Mouse (Mus musculus): ENCODE results near the gene Tead2.
A peak's percentile ranks its signal among the peaks of the same experiment; 100 is the strongest.

The Tead2 gene

GRCm38 (mm10) chr7:45191803-45192363, 23.7 kb upstream of the Tead2 start:
- DNase-seq (ENCODE audit: low spot score in 2 of 2), result no peak

- no peak for DNase-seq (ENCODE audit: low spot score in 2 of 2)
Measured at GRCm38 (mm10) chr7:45192585-45193310, 22.8 kb upstream of the Tead2 start.

- DNase-seq (ENCODE audit: low spot score in 2 of 2), result no peak
Measured at GRCm38 (mm10) chr7:45193406-45193805, 22.1 kb upstream of the Tead2 start.

GRCm38 (mm10) chr7:45193871-45194785, 21.4 kb upstream of the Tead2 start:
- DNase-seq (ENCODE audit: low spot score in 2 of 2), result no peak

- no peak for DNase-seq (ENCODE audit: low spot score in 2 of 2)
Measured at GRCm38 (mm10) chr7:45195341-45196175, 20.0 kb upstream of the Tead2 start.

GRCm38 (mm10) chr7:45196176-45196535, 19.4 kb upstream of the Tead2 start:
- no peak for DNase-seq (ENCODE audit: low spot score in 2 of 2)

GRCm38 (mm10) chr7:45196994-45197393, 18.6 kb upstream of the Tead2 start:
- DNase-seq (ENCODE audit: low spot score in 2 of 2), result no peak

- peak; percentile 34 to 55 for DNase-seq (ENCODE audit: low spot score in 2 of 2)
Measured at GRCm38 (mm10) chr7:45198435-45198834, 17.1 kb upstream of the Tead2 start.

- no peak for DNase-seq (ENCODE audit: low spot score in 2 of 2)
Measured at GRCm38 (mm10) chr7:45198961-45199360, 16.6 kb upstream of the Tead2 start.

GRCm38 (mm10) chr7:45202654-45203053, 12.9 kb upstream of the Tead2 start:
- no peak for DNase-seq (ENCODE audit: low spot score in 2 of 2)

GRCm38 (mm10) chr7:45204380-45205143, 11.0 kb upstream of the Tead2 start, which contains the start of gene Ccdc155:
Gene Ccdc155 (minus strand): TSS chr7:45204892.
- peak; percentile 68 to 75 for DNase-seq (ENCODE audit: low spot score in 2 of 2)

- no peak for DNase-seq (ENCODE audit: low spot score in 2 of 2)
Measured at GRCm38 (mm10) chr7:45208260-45208659, 7.3 kb upstream of the Tead2 start.

GRCm38 (mm10) chr7:45211070-45211469, 4.5 kb upstream of the Tead2 start:
- DNase-seq (ENCODE audit: low spot score in 2 of 2), result no peak

GRCm38 (mm10) chr7:45211851-45212251, 3.7 kb upstream of the Tead2 start, which contains the start of gene Dkkl1:
Gene Dkkl1 (minus strand): TSS chr7:45212147.
- no peak for DNase-seq (ENCODE audit: low spot score in 2 of 2)

GRCm38 (mm10) chr7:45212356-45212755, 3.2 kb upstream of the Tead2 start:
- DNase-seq (ENCODE audit: low spot score in 2 of 2), result no peak

GRCm38 (mm10) chr7:45213708-45214107, 1.8 kb upstream of the Tead2 start:
- DNase-seq (ENCODE audit: low spot score in 2 of 2), result no peak

GRCm38 (mm10) chr7:45216442-45217183, 1.1 kb downstream of the Tead2 start:
- no peak for DNase-seq (ENCODE audit: low spot score in 2 of 2)

GRCm38 (mm10) chr7:45221680-45222079, 6.1 kb downstream of the Tead2 start:
- no peak for DNase-seq (ENCODE audit: low spot score in 2 of 2)

- DNase-seq (ENCODE audit: low spot score in 2 of 2), result no peak
Measured at GRCm38 (mm10) chr7:45224826-45225225, 9.3 kb downstream of the Tead2 start.

GRCm38 (mm10) chr7:45226421-45226820, 10.9 kb downstream of the Tead2 start:
- DNase-seq (ENCODE audit: low spot score in 2 of 2), result peak in 1 of 2 experiments; percentile 3
